Mouse (Mus musculus) stomach, postnatal 0 days (tissue): ENCODE measurements at regions not wholly inside any gene's neighbourhood (a gene's known extent, or its start where the extent isn't known, plus 50 kb on each side); places are given as distances from the start of the nearest gene placed in this dataset.

Experiments used
- ATAC-seq: fragments of 200-750 bp; cut with Nextera tagmentation; 2 replicates; pipeline ENCODE4 v1.8.0; 2017; ENCODE audit not compliant: low FRiP score, low TSS enrichment
- DNase-seq: peaks from one replicate; pipeline ENCODE4 v3.0.0-alpha.2; 2016; ENCODE audit warnings: low spot score
- H3K27ac ChIP-seq: fragments of 300-500 bp; sonication (generic); replicated peaks from 2 replicates; pipeline ENCODE4 v1.5.1; 2014; ENCODE audit warnings: mild to moderate bottlenecking, control low read depth
- H3K27me3 ChIP-seq: fragments of 300-500 bp; sonication (generic); 2 replicates; pipeline ENCODE4 v1.6.1; 2014; ENCODE audit warnings: low read length; ENCODE audit not compliant: control insufficient read depth, insufficient read depth
- H3K36me3 ChIP-seq: fragments of 300-500 bp; sonication (generic); 2 replicates; pipeline ENCODE4 v1.6.1; 2014; ENCODE audit warnings: low read length, mixed read lengths; ENCODE audit not compliant: control insufficient read depth, insufficient read depth
- H3K4me1 ChIP-seq: fragments of 300-500 bp; sonication (generic); replicated peaks from 2 replicates; pipeline ENCODE4 v1.6.1; 2014; ENCODE audit warnings: antibody characterized with exemption; ENCODE audit not compliant: control insufficient read depth, insufficient read depth
- H3K4me2 ChIP-seq: fragments of 300-500 bp; sonication (generic); replicated peaks from 2 replicates; pipeline ENCODE4 v1.6.1; 2014; ENCODE audit warnings: low read depth, mild to moderate bottlenecking, control low read depth, moderate library complexity
- H3K4me3 ChIP-seq: fragments of 300-500 bp; sonication (generic); 2 replicates; pipeline ENCODE4 v1.5.1; 2014; ENCODE audit warnings: low read depth, low read length, control low read depth
- H3K9ac ChIP-seq: fragments of 300-500 bp; sonication (generic); 2 replicates; pipeline ENCODE4 v1.6.1; 2014; ENCODE audit warnings: mild to moderate bottlenecking, low read length, control low read depth, mixed read lengths
- H3K9me3 ChIP-seq: fragments of 300-500 bp; sonication (generic); 2 replicates; pipeline ENCODE4 v1.6.1; 2016; ENCODE audit warnings: low read length; ENCODE audit not compliant: control insufficient read depth
- CTCF ChIP-seq: IDR thresholded peaks from 2 replicates; pipeline ENCODE4 v1.5.1; 2016; ENCODE audit warnings: antibody characterized with exemption, low read depth, mild to moderate bottlenecking, moderate library complexity
- EP300 ChIP-seq: optimal IDR thresholded peaks from 2 replicates; pipeline ENCODE3; 2016; ENCODE audit warnings: antibody characterized with exemption
- WGBS: fragments of 180-500 bp; shearing (Covaris S2); extraction: QIAGEN DNeasy Blood & Tissue Kit; methylation state at CpG from one replicate; pipeline ENCODE4 v1.1.7; 2014; 5-methylcytosine and 5-hydroxymethylcytosine counted together

GRCm38 (mm10) chr8:6140090-6140489 lies 1034.9 kb upstream of the Slc10a2 start:
- no peak overlapping the region for H3K4me3 ChIP-seq
- no peaks in the 10 kb centered on the region for H3K27me3 ChIP-seq

GRCm38 (mm10) chr8:6139171-6139570 lies 1034.0 kb upstream of the Slc10a2 start:
- WGBS = 59% methylated on average over 4 of the region's 4 CpGs

More at GRCm38 (mm10) chr8:6140090-6140489, 1034.9 kb upstream of the Slc10a2 start:
- Histone ChIP-seq H3K9me3 (no peaks in the 10 kb centered on the region), H3K27ac (no peak overlapping the region), H3K4me2 (no peak overlapping the region), H3K36me3 (no peaks in the 10 kb centered on the region), H3K9ac (no peak overlapping the region), H3K4me1 (no peaks in the 10 kb centered on the region)
- 80% methylated on average over 1 of the region's 1 CpGs for WGBS
- DNase-seq (no peak), ATAC-seq (no peak)
- TF ChIP-seq CTCF (no peak), EP300 (no peak)

GRCm38 (mm10) chr8:6132243-6132751 lies 1027.1 kb upstream of the Slc10a2 start:
- H3K9ac ChIP-seq = no peak overlapping the region
- WGBS = 42% methylated on average over 3 of the region's 3 CpGs
- no peak overlapping the region for H3K4me3 ChIP-seq
- H3K27me3 ChIP-seq = no peaks in the 10 kb centered on the region
- DNase-seq = no peak
- H3K4me1 ChIP-seq = no peaks in the 10 kb centered on the region
- no peaks in the 10 kb centered on the region for H3K36me3 ChIP-seq
- no peak for ATAC-seq
- H3K4me2 ChIP-seq = no peak overlapping the region
- TF ChIP-seq CTCF (no peak), EP300 (no peak)
- no peaks in the 10 kb centered on the region for H3K9me3 ChIP-seq
- H3K27ac ChIP-seq = no peak overlapping the region

More at GRCm38 (mm10) chr8:6139171-6139570, 1034.0 kb upstream of the Slc10a2 start:
- H3K4me2 ChIP-seq = no peak overlapping the region
- no peak overlapping the region for H3K9ac ChIP-seq
- no peak overlapping the region for H3K4me3 ChIP-seq
- H3K27ac ChIP-seq = no peak overlapping the region
- H3K36me3 ChIP-seq = no peaks in the 10 kb centered on the region
- TF ChIP-seq CTCF (no peak), EP300 (no peak)
- no peaks in the 10 kb centered on the region for H3K27me3 ChIP-seq
- no peaks in the 10 kb centered on the region for H3K4me1 ChIP-seq
- no peak for ATAC-seq
- H3K9me3 ChIP-seq = no peaks in the 10 kb centered on the region
- no peak for DNase-seq

- DNase-seq = no peak
- Histone ChIP-seq H3K36me3 (no peaks in the 10 kb centered on the region), H3K4me1 (no peaks in the 10 kb centered on the region), H3K4me3 (no peak overlapping the region), H3K9me3 (no peaks in the 10 kb centered on the region), H3K27ac (no peak overlapping the region), H3K27me3 (no peaks in the 10 kb centered on the region), H3K4me2 (no peak overlapping the region), H3K9ac (no peak overlapping the region)
- TF ChIP-seq EP300 (no peak), CTCF (no peak)
- ATAC-seq = no peak
Observed at GRCm38 (mm10) chr8:6125265-6125664, 1020.1 kb upstream of the Slc10a2 start.

GRCm38 (mm10) chr8:6119506-6119905 lies 1014.4 kb upstream of the Slc10a2 start:
- DNase-seq (no peak), ATAC-seq (no peak)
- H3K4me1 ChIP-seq = no peaks in the 10 kb centered on the region
- H3K9ac ChIP-seq = no peak overlapping the region
- TF ChIP-seq EP300 = no peak
- no peak overlapping the region for H3K4me2 ChIP-seq
- no peaks in the 10 kb centered on the region for H3K9me3 ChIP-seq
- no peaks in the 10 kb centered on the region for H3K36me3 ChIP-seq
- no peak overlapping the region for H3K4me3 ChIP-seq
- no peak overlapping the region for H3K27ac ChIP-seq
- no peaks in the 10 kb centered on the region for H3K27me3 ChIP-seq

GRCm38 (mm10) chr8:6111351-6111750 lies 1006.2 kb upstream of the Slc10a2 start:
- H3K27ac ChIP-seq = no peak overlapping the region
- no peak overlapping the region for H3K4me3 ChIP-seq
- no peaks in the 10 kb centered on the region for H3K27me3 ChIP-seq
- TF ChIP-seq EP300 (no peak), CTCF (no peak)
- no peak for ATAC-seq
- 70% methylated on average over 2 of the region's 2 CpGs for WGBS
- no peaks in the 10 kb centered on the region for H3K36me3 ChIP-seq
- no peaks in the 10 kb centered on the region for H3K9me3 ChIP-seq
- DNase-seq = no peak
- no peak overlapping the region for H3K9ac ChIP-seq
- H3K4me1 ChIP-seq = no peaks in the 10 kb centered on the region
- no peak overlapping the region for H3K4me2 ChIP-seq
